Mouse (Mus musculus): Measurements from ENCODE around the gene Gm20075.

- TF ChIP-seq CTCF (IDR thresholded peaks at IDR 0.05; ENCODE audit: insufficient read depth, low read depth, low read length), result no peak
- TF ChIP-seq POLR2A (IDR thresholded peaks at IDR 0.05; ENCODE audit: insufficient read depth, low read depth, low read length), result no peak
Observed at GRCm38 (mm10) chr13:96039536-96039935, 41.6 kb downstream of the Gm20075 start.
